Mouse (Mus musculus) CD8-positive naive resting alpha-beta T cell, adult 2 months (primary cell): ENCODE measurements around the gene Nlrx1.
A peak's percentile ranks its signal among the peaks of the same experiment; 100 is the strongest.

Experiments used
- DNase-seq, 2 experiments: peaks; one replicate each; pipeline ENCODE4 v3.0.0; 2022; ENCODE audit warnings: low read depth in 2 of 2, low spot score in 2 of 2

Gene Nlrx1

GRCm38 (mm10) chr9:44236601-44237000 is 31.8 kb downstream of the Nlrx1 start:
- no peak for DNase-seq

GRCm38 (mm10) chr9:44234479-44235427 is 33.6 kb downstream of the Nlrx1 start:
- DNase-seq: no peak

DNA sequence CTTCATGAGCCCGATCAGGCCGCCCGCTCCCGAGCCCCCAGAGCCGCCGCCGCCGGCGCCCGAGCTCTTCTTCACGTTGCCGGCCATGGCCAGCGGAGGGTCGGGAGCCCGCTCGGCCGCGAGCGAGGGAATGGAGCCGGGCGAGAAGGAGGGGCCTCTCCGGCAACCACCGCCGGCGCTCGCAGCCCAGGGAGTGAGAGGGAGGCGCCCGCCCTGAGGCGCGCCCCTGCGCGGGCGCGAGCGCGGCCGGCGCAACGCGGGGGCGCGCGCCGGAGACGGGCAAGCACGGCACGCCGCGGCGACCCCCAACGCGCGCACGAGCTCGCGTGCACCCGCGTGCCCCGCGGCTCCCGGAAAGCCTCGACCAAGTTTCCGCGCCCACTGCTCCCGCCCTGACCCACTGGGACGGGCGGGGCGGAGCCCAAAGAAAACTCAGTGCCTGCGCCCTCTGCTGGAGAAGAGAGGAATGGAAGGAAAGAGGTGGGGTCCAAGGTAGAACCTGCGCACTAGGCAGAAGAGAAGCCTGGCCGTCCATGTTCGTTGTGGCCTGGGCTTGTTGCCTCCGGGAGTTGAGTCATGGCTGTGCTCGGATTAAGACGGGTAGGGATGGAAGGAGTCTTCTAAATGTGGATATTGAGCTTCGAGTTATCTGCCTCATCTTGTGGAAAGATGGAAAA is 34.5 kb downstream of the Nlrx1 start, which contains the start of gene Cbl:
Gene Cbl (minus strand): TSS at position 248 of the 677 bp plus-strand sequence.
- DNase-seq: peak; percentile 99

DNA sequence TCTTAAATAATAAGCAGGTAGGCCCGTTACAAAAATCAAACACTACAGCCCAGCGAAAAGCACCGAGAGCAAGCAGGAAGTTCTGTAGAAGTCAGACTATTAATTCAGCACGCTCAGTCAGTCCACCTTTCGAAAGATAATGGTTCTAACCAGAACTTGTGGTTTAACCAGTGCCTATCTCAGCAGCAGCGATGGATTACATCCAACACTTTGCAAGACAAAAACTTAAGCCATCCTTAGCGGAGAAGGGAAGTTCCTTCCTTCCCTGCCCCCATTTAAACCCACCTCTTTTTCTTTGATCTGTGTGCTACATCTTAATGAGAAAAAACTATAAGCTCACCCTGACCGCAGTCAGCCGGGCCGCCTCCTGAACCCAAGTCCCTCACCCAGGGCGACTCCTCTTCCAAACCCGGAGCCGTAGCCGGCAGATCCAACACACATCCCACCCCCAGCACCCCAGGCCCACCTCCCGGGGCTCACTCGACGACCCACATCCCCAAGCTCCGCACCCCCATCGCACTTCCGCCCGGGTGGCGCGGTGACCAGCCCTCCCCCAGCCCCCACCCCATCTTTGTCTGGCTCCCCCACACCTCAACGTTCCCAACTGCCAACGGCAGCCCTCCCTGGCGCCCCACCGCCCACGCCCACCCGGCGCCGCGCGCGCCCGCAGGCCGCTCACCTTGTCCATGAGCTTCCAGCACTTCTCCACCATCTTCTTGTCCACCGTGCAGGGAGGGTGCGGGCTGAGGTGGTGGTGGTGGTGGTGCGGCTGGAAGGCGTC is 35.2 kb downstream of the Nlrx1 start:
- DNase-seq: peak; percentile 44 to 52

DNA sequence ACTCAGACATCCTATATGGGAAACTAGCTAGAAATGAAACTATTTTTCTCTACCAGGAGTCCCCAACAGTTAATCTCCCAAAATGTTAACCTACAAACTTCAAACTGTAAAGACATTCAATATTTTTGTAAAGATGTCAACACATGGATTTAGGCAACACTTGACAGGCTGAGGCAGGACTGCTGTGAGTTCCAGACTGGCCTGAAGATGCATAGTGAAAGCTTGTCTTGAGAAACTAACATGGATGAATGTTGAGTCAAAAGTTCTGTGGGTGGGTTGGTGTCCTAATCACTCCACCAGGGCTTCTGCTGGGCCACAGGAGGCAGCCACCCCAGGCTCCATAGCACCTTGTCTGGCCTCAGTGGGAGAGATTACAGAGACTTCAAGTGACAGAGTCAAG is 36.8 kb downstream of the Nlrx1 start:
- DNase-seq: no peak

GRCm38 (mm10) chr9:44225993-44226392 is 42.4 kb downstream of the Nlrx1 start:
- no peak for DNase-seq

GRCm38 (mm10) chr9:44213538-44213937 is 54.9 kb downstream of the Nlrx1 start:
- no peak for DNase-seq

- DNase-seq: no peak
These were observed 56.0 kb downstream of the Nlrx1 start for GRCm38 (mm10) chr9:44212406-44212805.

GRCm38 (mm10) chr9:44209416-44209815 is 59.0 kb downstream of the Nlrx1 start:
- no peak for DNase-seq

GRCm38 (mm10) chr9:44207840-44208239 is 60.6 kb downstream of the Nlrx1 start:
- no peak for DNase-seq
